Mouse (Mus musculus): Measurements from ENCODE around the gene Ccnl1. TPM values are rescaled to one million over a fixed set of nuclear protein-coding genes. Genes with fewer than 3 reads are reported as not detected.
A peak's percentile ranks its signal among the peaks of the same experiment; 100 is the strongest.

The Ccnl1 gene
- total RNA-seq (2021): 10 to 100 TPM; 45.9 to 50.5 TPM
- long read RNA-seq, experiment 1, transcript Ccnl1-201 (11 exons, 2,169 nt): major isoform, 15 of 47 reads
- long read RNA-seq, experiment 1, partial matches to known transcripts: 4 of 47 reads
- long read RNA-seq, experiment 1, other reads (novel, unspliced or antisense): 17 of 47 reads
- long read RNA-seq, experiment 2, transcript Ccnl1-201 (11 exons, 2,169 nt): major isoform, 6 of 19 reads
- long read RNA-seq, experiment 2, partial matches to known transcripts: 6 of 19 reads
- long read RNA-seq, experiment 2, other reads (novel, unspliced or antisense): 5 of 19 reads

DNA sequence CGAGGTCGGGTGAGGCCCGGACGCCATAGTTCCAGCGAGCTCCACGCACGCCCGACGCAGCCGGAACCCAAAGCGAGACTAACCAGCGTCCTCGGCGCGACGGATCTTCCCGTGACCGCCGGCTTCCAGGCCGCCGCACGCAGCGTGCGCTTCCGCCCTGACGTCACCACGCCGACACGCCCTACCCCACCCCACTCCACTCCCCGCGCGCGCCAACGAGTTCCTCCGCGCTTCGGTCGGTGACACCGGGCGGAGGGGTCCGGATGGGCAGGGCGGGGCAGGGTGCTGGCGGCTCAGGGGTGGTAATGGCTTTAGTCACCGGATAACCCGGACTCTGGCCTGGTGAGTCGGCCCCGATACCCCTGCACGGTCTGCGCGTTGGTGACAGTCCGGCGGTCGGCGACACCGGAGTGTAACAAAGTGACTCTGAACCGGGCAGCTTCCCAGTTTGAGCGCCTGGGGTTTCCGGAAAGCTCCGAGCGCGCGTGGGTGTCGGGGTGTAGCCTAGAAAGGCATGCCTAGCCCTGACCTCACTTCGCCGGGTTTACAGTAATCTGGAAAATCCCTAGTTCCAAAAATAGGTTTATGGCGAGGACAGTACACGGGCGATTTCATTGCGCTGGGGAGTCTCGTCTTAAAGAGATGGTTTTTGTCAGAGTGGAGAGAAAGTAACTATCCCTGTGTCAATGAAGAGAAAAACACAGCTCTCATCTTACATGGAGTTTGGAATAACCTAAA, at the start of gene Ccnl1:
Gene Ccnl1, minus strand, starts transcription at position 148 of the 738 bp plus-strand sequence.
- peak; percentile 96 for DNase-seq (ENCODE audit: low spot score in 2 of 2)

DNA sequence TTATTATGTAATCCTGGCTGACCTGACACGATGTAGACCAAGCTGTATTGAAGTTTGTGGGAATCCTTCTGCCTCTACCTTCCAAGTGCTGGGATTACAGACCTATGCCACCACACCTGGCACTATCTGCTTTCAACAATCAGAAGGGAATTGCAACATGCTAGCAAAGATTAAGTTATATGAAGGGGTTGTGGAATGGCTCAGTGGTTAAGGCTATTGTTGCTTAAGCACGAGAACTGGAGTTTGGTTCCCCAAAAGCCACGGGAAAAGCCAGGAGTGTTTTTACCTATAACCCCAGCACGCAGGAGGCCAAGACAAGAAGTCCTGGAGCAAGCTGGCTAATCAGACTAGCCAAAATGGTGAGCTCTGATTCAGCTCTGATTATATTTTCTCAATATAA, 46.9 kb upstream of the Ccnl1 start:
- no peak for DNase-seq (ENCODE audit: low spot score in 2 of 2)

DNA sequence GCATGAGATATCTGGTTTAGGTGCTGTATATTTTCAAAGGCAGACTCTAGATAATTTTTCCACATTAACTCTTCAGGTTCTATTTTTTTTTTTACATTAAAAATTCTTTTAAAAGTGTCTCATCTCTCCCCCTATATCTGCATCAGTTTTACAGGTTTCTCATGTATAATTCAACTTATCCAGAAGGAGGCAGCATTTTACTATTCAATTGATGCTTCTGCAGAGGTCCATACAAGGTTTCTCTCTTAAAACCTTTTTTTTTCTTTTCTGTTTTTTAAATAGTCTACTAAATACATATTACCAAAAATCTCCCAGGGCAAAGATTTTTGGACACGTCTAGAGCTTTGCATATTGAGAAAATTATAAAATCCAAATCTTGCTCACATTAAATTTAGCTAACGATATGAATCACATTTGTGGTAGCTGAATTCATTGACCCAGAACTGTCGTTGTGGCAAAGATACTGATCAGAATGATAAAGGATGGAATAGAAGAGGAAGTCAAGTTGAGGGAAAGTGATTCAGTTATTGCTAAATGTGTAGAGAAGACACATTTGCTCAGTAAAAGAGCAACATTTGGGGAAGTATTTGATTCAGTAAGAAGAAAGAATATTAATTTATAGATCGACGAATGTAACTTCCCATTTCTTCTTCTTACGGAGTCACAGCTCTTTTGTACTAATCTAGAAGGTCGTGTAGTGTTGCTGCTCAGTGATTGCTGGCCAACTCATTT, 46.3 kb upstream of the Ccnl1 start:
- DNase-seq (ENCODE audit: low spot score in 2 of 2): no peak

DNA sequence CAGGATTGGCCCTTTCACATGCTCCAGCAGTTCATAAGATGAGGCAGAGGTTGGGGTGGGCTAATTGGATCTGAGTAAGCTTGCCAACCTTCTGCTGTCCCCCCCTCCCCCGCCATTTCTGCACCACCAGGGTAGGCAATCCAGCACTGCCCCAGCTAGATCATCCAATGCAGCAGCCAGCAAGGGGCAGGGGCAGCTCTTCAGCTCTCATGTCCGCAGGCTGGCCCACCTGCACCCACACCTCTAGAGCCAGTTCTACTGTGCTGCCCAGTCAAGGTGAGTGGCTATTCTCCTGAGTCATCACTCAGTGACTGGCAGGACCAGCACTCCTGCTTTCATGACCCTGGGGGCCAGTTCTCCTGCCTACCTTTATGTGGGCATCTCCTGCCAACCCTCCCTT, 42.4 kb upstream of the Ccnl1 start:
- DNase-seq (ENCODE audit: low spot score in 2 of 2): no peak

DNA sequence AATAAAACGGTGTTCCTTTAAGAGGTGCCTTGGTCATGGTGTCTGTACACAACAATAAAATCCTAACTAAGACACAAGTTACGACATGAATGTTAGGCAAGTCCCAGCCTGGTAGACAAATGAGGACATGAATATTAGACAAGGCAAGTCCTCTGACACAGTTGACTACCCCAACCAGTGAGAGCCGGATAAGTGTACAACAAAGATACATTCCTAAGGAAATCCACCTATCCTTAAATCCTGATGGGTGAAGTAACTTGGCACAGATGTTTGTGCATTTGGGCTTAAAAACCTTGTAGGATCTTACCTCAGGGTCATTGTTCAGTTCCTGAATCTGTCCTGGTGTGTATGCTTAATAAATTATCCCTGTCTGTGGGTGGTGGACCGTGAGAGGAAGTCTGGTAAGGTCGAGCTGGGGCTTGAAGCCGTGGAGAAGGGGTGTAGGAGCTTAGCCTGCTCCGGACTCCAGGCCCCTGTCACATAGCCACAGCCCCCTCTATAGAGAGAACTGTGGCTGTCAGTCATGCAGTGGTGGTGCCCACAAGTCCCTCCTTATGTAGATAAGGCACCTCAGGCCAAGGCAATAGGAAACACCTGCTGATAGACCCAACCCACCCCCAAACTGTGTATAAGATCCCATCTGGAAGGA, 39.4 kb upstream of the Ccnl1 start:
- no peak for DNase-seq (ENCODE audit: low spot score in 2 of 2)

DNA sequence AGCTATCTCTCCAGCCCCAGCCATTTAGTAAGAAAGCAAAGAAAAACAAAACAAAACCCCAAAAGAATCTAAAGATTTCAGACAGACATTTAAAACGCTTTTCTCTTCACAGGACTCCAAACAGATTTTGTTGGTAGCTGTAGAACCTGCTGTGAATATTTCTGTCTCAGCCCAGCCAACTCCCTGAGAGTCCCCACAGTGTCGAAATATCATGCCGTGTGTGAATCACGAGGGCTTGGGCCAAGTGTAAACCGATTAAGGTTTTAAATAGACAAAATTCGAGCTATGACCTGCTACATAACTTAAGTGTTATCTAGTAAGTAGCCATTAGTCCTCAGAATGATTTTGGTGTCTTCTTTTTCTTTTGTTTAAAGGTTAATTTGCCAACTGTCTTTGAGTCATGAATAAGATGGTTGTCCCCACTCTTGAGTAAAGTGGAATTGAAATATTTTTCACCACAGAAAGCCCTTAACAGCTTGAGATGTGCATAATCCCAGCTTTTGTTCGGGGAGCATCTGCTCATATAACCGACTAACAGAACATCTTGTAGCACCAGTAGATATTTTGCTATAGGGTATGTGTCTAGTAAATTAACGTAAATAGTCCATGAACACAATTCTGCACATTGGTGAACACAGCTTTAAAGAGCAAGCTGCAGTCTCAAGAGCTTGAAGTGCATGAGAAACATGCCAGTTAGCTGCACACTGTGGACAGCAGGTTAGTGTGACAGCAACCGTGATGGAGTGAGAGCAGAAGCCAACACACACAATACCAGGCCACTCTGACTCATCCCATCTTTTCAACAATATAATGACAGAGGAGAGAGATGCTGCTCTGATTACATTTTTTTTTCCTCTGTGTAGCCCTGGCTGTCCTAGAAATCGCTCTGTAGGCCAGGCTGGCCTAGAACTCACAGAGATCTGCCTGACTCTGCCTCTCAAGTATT, 34.6 kb upstream of the Ccnl1 start:
- no peak for DNase-seq (ENCODE audit: low spot score in 2 of 2)

DNA sequence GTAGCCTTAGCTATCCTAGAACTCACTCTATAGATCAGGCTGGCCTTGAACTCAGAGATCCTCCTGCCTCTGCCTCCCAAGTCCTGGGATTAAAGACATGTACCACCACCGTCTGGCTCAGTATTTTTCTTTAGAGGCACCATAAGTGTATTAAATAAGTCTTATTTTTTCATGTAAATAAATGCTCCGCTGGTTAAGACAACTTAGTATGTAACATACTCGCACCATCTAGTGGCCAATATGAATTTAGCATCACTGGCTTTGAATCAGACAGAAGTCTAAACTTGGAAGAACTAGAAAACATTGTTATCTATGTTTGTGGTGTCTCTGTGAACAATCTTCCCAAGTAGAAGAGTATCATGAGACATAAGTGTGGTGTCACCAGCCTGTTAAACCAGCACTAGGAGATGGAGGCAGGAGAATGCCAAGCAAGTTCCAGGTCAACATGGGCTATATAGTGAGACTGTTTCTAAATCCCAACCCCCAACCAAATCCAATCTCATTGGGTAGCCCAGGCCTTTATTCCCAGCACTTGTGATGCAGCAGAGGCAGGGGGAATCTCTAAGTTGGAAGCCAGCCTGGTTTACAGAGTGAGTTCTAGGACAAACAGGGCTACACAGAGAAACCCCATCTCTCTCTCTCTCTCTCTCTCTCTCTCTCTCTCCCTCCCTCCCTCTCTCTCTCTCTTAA, 33.1 kb upstream of the Ccnl1 start:
- peak; percentile 9 to 41 for DNase-seq (ENCODE audit: low spot score in 2 of 2)

DNA sequence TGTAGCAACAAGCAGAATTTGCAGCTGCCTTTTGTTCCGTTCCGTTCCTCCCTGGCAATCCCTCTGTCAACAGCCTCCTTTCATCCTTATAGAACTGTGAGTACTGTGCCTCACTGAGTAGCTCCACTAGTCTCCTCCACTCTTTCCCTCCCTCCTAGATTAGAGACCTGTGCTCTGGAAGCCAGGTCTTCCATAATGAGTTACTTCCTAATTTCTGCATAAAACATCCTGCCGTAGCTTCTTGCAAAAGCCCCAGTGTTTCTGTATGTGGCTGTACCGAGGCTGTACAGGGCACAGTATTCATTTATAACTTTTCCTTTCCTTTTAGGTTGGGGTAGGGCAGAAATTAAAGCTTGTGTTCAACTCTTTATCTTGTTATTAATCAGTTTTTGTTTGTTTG, 32.5 kb upstream of the Ccnl1 start:
- no peak for DNase-seq (ENCODE audit: low spot score in 2 of 2)

DNA sequence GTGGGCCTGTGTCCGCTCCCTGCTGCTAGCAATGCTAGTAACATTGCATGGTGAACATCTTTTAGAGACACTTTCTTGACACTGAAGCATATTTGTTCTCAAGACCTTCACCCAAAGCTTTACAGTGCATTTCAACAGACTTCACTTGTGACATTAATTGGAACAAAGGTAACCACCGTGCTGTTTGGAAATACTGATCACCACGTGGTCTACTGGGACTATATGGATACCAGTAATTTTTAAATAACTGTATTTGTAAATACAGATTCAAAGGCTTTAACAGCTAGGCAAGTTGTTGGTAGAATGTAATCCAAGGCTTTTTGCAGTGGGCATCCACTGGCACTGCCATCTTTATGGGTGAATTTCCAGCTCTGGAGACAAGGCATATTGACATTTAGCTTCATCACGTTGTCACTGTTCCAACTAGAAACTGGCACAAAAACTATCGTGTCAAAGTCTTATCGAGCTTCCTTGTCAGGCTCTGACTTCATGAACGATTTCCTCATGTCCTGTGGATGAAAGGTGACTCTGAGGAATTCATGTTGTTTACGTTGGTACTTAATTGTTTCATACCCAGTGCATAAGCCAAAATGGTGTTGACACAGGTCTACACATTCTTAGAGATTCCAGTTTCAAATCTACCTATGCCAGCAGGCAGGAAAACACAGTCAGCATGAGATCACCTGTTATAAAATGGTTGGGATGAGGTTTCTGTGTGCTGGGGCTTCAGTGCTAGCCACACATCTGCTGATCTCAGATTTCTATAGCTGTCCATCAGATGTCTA, 30.9 kb upstream of the Ccnl1 start:
- no peak for DNase-seq (ENCODE audit: low spot score in 2 of 2)

DNA sequence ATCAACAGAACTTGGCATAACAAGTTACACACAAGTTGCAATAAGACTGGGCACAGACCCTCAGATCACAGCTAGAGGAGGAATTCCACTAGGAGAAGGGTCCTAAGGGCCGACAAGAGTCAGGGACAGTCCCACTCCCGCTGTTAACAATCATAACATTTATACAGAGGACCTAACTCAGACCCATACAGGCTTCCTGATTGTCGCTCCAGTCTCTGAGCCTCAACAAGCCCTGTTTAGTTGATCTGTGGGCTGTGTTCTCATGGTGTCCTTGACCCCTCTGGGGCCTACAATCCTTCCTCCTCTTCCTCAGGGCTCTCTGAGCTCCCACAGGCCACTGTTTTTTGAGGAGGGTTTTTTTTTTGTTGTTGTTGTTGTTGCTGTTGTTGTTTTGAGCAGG, 18.2 kb upstream of the Ccnl1 start:
- DNase-seq (ENCODE audit: low spot score in 2 of 2): no peak

DNA sequence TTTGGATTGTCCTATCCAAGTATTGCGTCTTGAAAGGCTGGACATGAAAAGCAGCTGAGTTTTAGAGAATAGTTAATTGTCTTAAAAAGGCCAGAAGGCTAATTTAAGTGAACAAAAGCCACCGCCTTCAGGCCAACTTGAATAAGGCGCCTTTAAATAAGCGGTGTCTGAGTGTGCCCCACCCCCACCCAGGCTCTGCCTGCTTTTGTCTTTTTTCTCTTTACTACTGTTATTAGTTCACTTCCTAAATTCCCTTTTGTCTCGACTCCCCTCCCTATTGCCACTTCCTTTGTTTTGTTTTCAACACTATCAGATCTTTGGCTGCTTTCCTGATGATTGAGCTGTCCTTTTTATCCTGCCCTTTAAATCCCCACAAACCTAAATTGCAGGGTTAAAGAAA, 17.3 kb upstream of the Ccnl1 start:
- DNase-seq (ENCODE audit: low spot score in 2 of 2): peak in 1 of 2 experiments; percentile 13

DNA sequence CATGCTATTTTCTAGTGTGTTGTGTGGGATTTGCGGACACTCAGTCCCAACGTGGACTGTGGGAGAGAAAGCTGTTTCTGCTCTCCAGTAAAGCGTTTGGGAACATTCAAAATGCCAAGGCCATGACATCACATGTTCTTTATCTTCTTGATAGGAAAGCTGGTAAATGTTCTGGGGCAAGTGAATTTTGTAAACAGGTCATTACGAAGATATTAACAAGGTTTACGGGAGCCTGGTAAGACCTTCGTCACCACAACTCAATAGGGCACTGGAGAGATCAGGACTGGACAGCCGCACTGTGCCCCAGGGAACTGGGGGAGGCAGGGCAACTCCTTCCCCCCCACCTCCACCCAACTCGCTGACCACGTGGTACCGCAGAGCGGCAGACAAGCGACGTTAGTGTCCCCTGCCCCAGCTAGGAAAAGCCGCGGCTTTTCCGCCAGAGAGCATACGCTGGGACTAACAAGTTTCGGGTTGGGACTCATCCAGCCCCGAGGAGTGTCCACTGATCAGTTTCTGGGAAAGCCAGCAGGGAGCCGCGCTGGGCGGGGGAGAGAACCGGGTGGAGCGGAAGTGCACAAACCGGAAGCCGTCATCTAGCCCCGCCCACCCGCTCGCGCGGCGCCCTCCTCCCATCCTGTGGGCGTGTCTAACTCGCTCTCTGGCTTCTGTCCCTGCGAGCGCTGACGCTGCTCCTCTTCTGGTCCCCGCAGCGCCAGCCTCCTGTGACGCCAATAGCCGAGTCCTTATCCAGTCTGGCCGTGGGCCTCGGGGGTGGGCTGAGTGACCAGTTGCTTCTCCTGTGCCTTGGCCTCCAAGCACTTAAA, 16.4 kb upstream of the Ccnl1 start:
- DNase-seq (ENCODE audit: low spot score in 2 of 2): peak; percentile 99

DNA sequence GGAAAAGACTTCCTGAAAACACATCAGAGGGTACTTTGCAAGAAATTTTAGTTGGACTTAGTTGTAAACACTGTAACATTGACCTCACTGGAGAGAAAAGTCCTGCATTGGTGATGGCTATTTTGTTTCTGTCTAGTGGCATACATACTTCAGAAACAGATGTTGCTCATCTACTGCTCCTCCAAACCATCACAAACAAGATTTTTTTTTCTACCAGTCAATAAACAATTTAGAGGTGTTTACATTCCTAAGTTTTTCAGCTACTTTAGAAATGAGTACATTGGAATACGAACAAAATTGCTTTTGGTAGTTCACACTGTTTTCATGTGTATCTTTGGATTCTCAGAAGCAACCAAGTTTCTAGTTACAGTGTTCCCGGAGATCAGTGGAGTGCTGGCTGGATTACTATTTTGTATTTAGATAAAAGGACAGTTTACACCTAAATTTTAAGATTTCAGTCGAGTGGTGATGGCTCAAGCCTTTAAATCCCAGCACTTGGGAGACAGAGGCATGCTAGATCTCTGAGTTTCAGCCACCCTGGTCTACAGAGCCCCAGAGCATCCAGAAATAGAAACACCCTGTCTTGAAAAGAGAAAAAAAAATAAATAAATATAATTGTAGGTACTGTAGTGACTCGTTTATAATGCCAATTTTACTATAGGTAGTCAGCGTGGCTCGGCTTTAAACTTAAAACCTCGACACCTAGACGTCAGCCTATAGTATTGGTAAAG, 15.6 kb upstream of the Ccnl1 start:
- no peak for DNase-seq (ENCODE audit: low spot score in 2 of 2)

DNA sequence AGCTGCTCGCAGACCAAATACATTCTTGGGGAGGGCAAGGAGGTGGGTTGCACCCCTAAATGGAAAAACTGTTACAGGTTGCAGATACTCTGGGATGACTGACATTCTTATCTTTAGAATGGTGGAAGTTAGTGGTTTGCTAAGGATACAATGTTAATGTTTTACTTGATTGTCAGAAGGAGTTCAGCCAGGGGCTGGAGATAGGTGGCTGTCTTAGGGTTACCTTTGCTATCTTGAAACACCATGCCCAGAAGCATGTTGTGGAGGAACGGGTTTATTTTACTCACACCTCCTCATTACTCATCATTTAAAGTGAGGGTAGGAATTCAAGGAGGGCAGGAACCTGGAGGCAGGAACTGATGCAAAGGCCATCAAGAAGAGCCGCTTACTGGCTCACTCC, 11.1 kb upstream of the Ccnl1 start:
- no peak for DNase-seq (ENCODE audit: low spot score in 2 of 2)

DNA sequence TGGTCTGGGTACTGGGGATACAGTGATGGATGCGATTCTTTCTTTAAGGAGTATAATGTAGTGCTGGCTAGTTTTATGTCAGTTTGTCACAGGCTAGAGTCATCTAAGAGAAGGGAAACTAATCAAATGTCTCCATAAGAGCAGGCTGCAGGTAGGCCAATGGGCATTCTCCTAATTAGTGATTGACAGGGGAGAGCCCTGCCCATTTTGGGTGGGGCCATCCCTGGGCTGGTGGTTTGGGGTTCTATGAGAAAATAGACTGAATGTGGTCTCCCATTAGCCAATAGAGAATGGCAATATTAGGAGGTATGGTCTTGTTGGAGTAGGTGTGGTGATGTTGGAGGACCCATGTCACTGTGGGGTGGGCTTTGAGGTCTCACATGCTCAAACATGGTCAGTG, 8.3 kb upstream of the Ccnl1 start:
- no peak for DNase-seq (ENCODE audit: low spot score in 2 of 2)

DNA sequence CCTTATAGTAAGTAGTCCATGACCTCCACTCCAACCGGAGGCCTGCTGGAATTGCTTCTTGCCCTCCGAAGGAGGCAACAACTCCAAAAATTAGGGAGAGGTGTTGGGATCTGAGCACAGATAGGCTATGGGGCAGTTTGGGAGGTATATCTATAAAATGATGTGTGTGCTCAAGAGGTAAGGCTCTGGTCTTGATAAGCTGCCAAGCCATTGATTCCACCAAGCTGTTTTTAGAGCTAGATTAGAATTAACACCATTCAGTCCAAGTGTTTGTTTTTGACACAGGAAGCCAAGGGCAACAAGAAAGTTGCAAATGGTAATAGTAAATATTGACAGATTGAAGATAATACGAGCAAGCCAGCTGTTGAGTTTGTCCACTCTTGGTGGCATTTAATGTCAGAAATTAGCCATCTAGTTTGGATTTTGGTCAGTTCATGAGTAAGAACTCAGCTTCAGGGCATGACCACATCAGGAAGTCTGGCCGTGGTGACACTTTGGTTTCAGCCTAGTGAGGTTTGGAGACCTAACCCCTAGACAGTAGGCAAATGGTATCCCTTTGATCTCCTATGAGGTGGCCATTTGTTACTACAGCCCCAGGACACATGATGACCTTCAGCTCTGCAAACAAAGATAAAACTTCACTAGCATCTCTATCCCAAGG, 4.4 kb upstream of the Ccnl1 start:
- no peak for DNase-seq (ENCODE audit: low spot score in 2 of 2)
